Mouse (Mus musculus): ENCODE data around the gene Vps13c.

Gene Vps13c

DNA sequence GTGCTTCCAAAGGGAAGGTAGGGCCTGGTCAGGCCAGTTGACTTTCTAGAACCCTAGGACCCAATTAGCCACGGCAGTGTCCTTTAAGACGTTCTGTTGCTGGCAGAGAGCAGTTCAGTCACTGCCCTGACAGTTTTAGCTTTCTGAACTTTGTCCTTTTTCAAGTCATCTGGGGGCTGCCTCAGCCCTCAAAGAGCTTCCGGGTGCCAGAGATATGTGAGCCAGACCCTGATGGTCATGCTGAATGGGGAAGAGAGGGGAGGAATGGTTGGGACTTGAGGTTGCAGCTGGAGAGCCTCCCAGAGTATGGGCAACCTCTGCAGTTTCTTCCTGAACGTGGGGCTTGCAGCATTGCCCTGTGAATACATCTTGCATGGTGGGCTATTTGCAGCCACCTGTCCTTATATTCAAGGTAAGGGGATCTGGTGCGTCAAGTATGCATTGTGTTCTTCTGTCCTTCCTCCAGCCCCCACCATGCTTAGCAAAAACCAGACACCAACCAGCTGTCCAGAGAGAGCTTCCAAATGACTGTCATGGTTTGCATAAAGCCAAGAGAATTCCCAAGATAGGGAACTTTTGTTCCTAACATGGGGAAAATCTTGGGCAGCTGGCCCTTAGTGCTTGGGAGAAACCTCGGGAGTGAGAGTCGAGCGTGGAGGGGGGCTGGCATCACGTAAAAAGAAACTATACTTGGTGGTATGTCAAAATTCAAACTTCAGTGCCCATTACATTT lies 182.3 kb downstream of the Vps13c start:
- no peak for DNase-seq (ENCODE audit: low spot score)

DNA sequence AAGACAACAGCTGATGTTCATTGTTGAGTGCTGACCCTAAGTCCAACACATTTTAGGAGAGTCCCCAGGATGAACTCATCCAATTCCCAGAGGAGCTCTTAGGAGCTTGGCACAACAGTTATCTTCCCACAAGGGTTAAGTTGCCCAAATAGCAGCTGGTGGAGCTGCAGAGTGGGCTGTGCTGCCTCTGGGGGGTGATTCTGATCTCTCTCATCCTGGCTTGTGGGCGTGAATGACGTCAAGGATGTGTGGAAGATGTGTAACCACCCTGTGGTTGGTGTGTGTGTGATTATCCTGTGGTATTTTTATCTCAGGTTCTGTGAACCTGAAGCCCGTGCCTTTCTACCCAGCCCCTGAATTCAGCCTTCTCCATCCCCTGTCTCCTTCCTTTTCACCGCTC lies 188.4 kb downstream of the Vps13c start:
- no peak for DNase-seq (ENCODE audit: low spot score)

DNA sequence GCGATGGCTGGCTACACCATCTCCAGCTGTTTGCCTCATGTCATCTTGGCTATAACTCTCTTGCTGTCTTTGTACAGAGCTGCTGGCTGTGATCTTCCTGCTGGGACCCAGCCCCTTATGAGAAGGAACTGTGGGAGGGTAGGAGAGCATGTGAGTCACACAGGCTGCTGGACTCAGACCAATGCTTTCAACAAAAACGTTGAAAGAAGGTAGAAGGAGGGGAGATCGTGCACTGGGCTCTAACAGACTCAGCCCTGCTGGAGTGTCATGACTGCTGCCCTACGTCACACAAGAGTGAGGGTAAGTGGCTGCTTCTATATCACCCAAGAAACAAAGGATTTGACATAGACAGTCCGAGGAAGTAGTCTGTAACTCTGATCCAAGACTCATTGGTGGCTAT lies 193.6 kb downstream of the Vps13c start:
- DNase-seq (ENCODE audit: low spot score) = no peak

Measured in spleen, adult 12 weeks (tissue).